Mouse (Mus musculus): ENCODE data around the gene Hoxd12.

- no peak for TF ChIP-seq CTCF (IDR thresholded peaks at IDR 0.05; ENCODE audit: control insufficient read depth, insufficient read depth, low read length)
- no peak for TF ChIP-seq POLR2A (IDR thresholded peaks at IDR 0.05; ENCODE audit: borderline replicate concordance, control insufficient read depth, low read depth, low read length)
Measured at GRCm38 (mm10) chr2:74713239-74714150, 38.7 kb downstream of the Hoxd12 start.
